Mouse (Mus musculus) heart, adult 2 months (tissue): ENCODE results near the gene Lca5. TPM values are rescaled to one million over a fixed set of nuclear protein-coding genes. Genes with fewer than 3 reads are reported as not detected.
A peak's percentile ranks its signal among the peaks of the same experiment; 100 is the strongest.

ENCODE experiments used
- DNase-seq, 2 experiments: peaks; one replicate each; pipeline ENCODE4 v3.0.0; 2021
- H3K27ac ChIP-seq: fragments of 200-600 bp; 2 replicates; pipeline ENCODE4 v1.8.1; 2022
- H3K27me3 ChIP-seq: fragments of 200-500 bp; 2 replicates; pipeline ENCODE4 v1.6.1; 2012; ENCODE audit warnings: mild to moderate bottlenecking, low read length, inconsistent platforms, mixed read lengths; ENCODE audit not compliant: control insufficient read depth, insufficient read depth
- H3K36me3 ChIP-seq: fragments of 200-500 bp; 2 replicates; pipeline ENCODE4 v1.6.1; 2012; ENCODE audit warnings: low read length, inconsistent platforms; ENCODE audit not compliant: control insufficient read depth, insufficient read depth
- H3K4me1 ChIP-seq: fragments of 200-500 bp; 2 replicates; pipeline ENCODE4 v1.6.1; 2011; ENCODE audit warnings: low read length; ENCODE audit not compliant: control insufficient read depth, insufficient read depth
- H3K4me3 ChIP-seq: fragments of 200-600 bp; 2 replicates; pipeline ENCODE4 v1.8.1; 2022
- H3K79me2 ChIP-seq: fragments of 200-500 bp; replicated peaks from 2 replicates; pipeline ENCODE4 v1.6.1; 2012; ENCODE audit warnings: mild to moderate bottlenecking, inconsistent platforms, low read length, moderate library complexity, mixed read lengths; ENCODE audit not compliant: control insufficient read depth, insufficient read depth
- H3K9ac ChIP-seq: fragments of 200-500 bp; 2 replicates; pipeline ENCODE4 v1.6.1; 2012; ENCODE audit warnings: low read depth, mild to moderate bottlenecking, control low read depth, inconsistent platforms, low read length, mixed read lengths
- CTCF ChIP-seq: fragments of 200-600 bp; IDR thresholded peaks from 2 replicates; pipeline ENCODE4 v1.8.1; 2022; ENCODE audit warnings: antibody characterized with exemption, mild to moderate bottlenecking, moderate library complexity
- EP300 ChIP-seq: fragments of 200-500 bp; IDR thresholded peaks from 2 replicates; pipeline ENCODE4 v1.6.1; 2011; ENCODE audit warnings: low read depth, low read length, control low read depth; ENCODE audit not compliant: insufficient read depth
- POLR2A ChIP-seq: fragments of 200-500 bp; IDR thresholded peaks from 2 replicates; pipeline ENCODE4 v1.6.1; 2011; ENCODE audit warnings: mild to moderate bottlenecking, low read depth, low read length, control low read depth; ENCODE audit not compliant: insufficient read depth
- WGBS: fragments of 180-500 bp; shearing (Covaris S2); methylation state at CpG from one replicate; pipeline ENCODE4 v1.1.7; 2018; 5-methylcytosine and 5-hydroxymethylcytosine counted together
- intact Hi-C: fragments of 180-260 bp; cut with DNase I; formaldehyde crosslinking; loops from one replicate; pipeline ENCODE4 v1.15.1; 2025
- polyA plus RNA-seq: library from polyadenylated mRNA; depleted of rRNA; stranded (reverse); fragments of >200 nt; gene quantifications from 2 replicates; pipeline ENCODE4 v1.2.3, GENCODE M21; 2012
- total RNA-seq, 2 experiments: library from RNA; stranded (reverse); gene quantifications; 2 replicates each; pipeline ENCODE4 v1.2.3; 2021

The Lca5 gene
- total and polyA plus RNA-seq, 3 experiments: 0.49 to 2.9 (median 1.6) TPM

GRCm38 (mm10) chr9:83370907-83371306 is 70.0 kb downstream of the Lca5 start:
- TF ChIP-seq EP300: no peak
- TF ChIP-seq CTCF: peak; percentile 66
- TF ChIP-seq POLR2A: no peak
- H3K27ac ChIP-seq: no peak overlapping the region
- H3K4me3 ChIP-seq: no peak overlapping the region
- H3K9ac ChIP-seq: no peak overlapping the region
- intact Hi-C loops: no loop called here
- H3K36me3 ChIP-seq: no peaks in the 10 kb centered on the region
- WGBS: 31% methylated on average over 1 of the region's 1 CpGs
- H3K4me1 ChIP-seq: no peaks in the 10 kb centered on the region
- no peaks in the 10 kb centered on the region for H3K79me2 ChIP-seq
- no peaks in the 10 kb centered on the region for H3K27me3 ChIP-seq
- DNase-seq: no peak

GRCm38 (mm10) chr9:83368234-83368633 is 72.7 kb downstream of the Lca5 start:
- H3K4me3 ChIP-seq: no peak overlapping the region
- TF ChIP-seq CTCF (peak; percentile 79), EP300 (no peak)
- 95% methylated on average over 1 of the region's 1 CpGs for WGBS
- H3K36me3 ChIP-seq: no peaks in the 10 kb centered on the region
- H3K9ac ChIP-seq: no peak overlapping the region
- intact Hi-C loops: loop anchor here (5.0 kb wide), 1 partner anchor 239 kb away; no protein-coding TSS in a partner anchor
- H3K27me3 ChIP-seq: no peaks in the 10 kb centered on the region
- H3K79me2 ChIP-seq: no peaks in the 10 kb centered on the region
- no peak overlapping the region for H3K27ac ChIP-seq
- no peak for DNase-seq
- H3K4me1 ChIP-seq: no peaks in the 10 kb centered on the region

GRCm38 (mm10) chr9:83355802-83356201 is 85.1 kb downstream of the Lca5 start:
- intact Hi-C loops: loop anchor here (10.0 kb wide), 1 partner anchor 381 kb away; the partner anchor contains the start of gene Phip
- Histone ChIP-seq H3K9ac (no peak overlapping the region), H3K79me2 (no peaks in the 10 kb centered on the region), H3K27me3 (no peaks in the 10 kb centered on the region), H3K36me3 (no peaks in the 10 kb centered on the region), H3K27ac (no peak overlapping the region), H3K4me1 (no peaks in the 10 kb centered on the region; the same call in 1 of the 2 replicates), H3K4me3 (no peak overlapping the region)
- WGBS: 50% methylated on average over 4 of the region's 4 CpGs
- no peak for TF ChIP-seq CTCF
- no peak for TF ChIP-seq POLR2A
- no peak for TF ChIP-seq EP300
- DNase-seq: no peak

- Histone ChIP-seq H3K79me2 (no peaks in the 10 kb centered on the region), H3K27me3 (no peaks in the 10 kb centered on the region), H3K4me1 (peaks cover 4% of the 10 kb centered on the region), H3K27ac (no peak overlapping the region), H3K4me3 (no peak overlapping the region), H3K9ac (no peak overlapping the region), H3K36me3 (no peaks in the 10 kb centered on the region)
- no peak for TF ChIP-seq EP300
- TF ChIP-seq POLR2A: no peak
- TF ChIP-seq CTCF: no peak
- DNase-seq: no peak
- intact Hi-C loops: loop anchor here (10.0 kb wide), 1 partner anchor 379 kb away; the partner anchor contains the start of gene Phip
- 74% methylated on average over 7 of the region's 7 CpGs for WGBS
These were observed 87.6 kb downstream of the Lca5 start for GRCm38 (mm10) chr9:83353316-83353715.

- no peak for TF ChIP-seq POLR2A
- Histone ChIP-seq H3K27me3 (no peaks in the 10 kb centered on the region), H3K79me2 (no peaks in the 10 kb centered on the region), H3K36me3 (no peaks in the 10 kb centered on the region), H3K4me3 (no peak overlapping the region), H3K4me1 (peaks cover 4% of the 10 kb centered on the region), H3K9ac (no peak overlapping the region), H3K27ac (no peak overlapping the region)
- 59% methylated on average over 5 of the region's 5 CpGs for WGBS
- intact Hi-C loops: loop anchor here (10.0 kb wide), 1 partner anchor 376 kb away; the partner anchor contains the start of gene Phip
- DNase-seq: no peak
These were observed 89.8 kb downstream of the Lca5 start for GRCm38 (mm10) chr9:83351171-83351570.

GRCm38 (mm10) chr9:83350613-83351012 is 90.3 kb downstream of the Lca5 start:
- TF ChIP-seq EP300 (no peak), POLR2A (no peak), CTCF (peak; percentile 53)
- WGBS: 26% methylated on average over 5 of the region's 5 CpGs
- Histone ChIP-seq H3K79me2 (no peaks in the 10 kb centered on the region), H3K4me1 (peaks cover 4% of the 10 kb centered on the region), H3K9ac (no peak overlapping the region), H3K4me3 (no peak overlapping the region), H3K27me3 (no peaks in the 10 kb centered on the region), H3K27ac (no peak overlapping the region), H3K36me3 (no peaks in the 10 kb centered on the region)
- intact Hi-C loops: loop anchor here (10.0 kb wide), 1 partner anchor 376 kb away; the partner anchor contains the start of gene Phip
- DNase-seq: peak; percentile 48 to 50
